Mouse (Mus musculus): ENCODE data around the gene Olfr533. TPM values are rescaled to one million over a fixed set of nuclear protein-coding genes. Genes with fewer than 3 reads are reported as not detected.
"Not testable (repeated sequence)": the region's sequence is repeated elsewhere in the genome, so short reads cannot be mapped to it uniquely, and the experiment has no call there.

Gene Olfr533
- polyA plus RNA-seq (2016; fragmentation: Nextera tagmentation; extraction: Ambion mirVana) = not detected in 2 replicates

DNA sequence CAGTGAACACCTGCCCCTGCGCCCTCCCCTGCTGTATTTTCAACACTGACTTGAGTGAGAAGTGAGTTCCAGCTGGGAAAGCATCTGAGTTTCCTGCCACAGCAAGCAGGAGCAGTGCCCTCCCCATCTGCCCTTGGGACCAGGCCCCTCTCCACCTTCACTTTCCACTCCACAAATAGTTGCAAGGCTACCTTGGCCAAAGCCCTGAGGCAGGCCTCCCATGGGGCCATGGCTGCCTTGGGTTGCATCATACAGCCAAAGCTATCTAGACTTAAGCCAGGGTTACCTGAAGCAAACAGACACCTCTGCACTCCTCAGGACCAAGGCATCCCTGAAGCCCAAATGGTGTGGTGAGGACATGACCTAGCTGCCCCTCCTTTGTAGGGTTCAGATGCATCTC lies at the start of gene Olfr533:
TSS of gene Olfr533 (plus strand) at position 301 of the 400 bp plus-strand sequence.
- not testable (repeated sequence) for H3K4me3 ChIP-seq; H3K4me2 ChIP-seq; H3K36me3 ChIP-seq; H3K27me3 ChIP-seq (replicated peaks); H3K27ac ChIP-seq (ENCODE audit: poor library complexity, severe bottlenecking); H3K9ac ChIP-seq; H3K4me1 ChIP-seq (replicated peaks); ATAC-seq (ENCODE audit: insufficient number of reproducible peaks, low FRiP score)
- H3K9me3 ChIP-seq (replicated peaks) = peaks cover 12% of the 10 kb centered on the region; the same call in 1 of the 2 replicates
- WGBS = 80% methylated on average over 1 of the region's 1 CpGs

DNA sequence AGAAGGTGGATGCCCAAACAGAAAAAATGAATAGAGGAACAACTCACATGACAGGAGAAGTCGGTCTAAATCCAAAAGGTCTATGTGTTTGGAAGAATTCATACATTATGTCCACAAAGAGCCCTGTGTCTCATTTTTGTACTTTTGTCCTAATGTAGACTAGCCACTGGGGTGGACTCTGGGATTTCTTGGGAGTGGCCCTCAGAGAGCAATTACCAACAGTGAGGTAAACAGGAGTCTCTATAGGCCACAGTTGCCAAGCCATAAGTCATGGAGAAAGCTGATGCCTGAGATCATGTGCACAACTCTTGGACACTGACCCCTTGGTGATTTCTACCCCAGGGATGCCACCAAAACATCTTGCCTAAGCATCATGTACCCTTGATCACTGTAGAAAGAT lies 41.6 kb upstream of the Olfr533 start, which contains the start of gene Olfr532:
TSS of gene Olfr532 (minus strand) at position 101 of the 400 bp plus-strand sequence.
- no peaks in the 10 kb centered on the region for H3K4me1 ChIP-seq (replicated peaks)
- no peak for ATAC-seq (ENCODE audit: insufficient number of reproducible peaks, low FRiP score)
- no peak within 1 kb of the TSS for H3K4me3 ChIP-seq
- H3K27me3 ChIP-seq (replicated peaks) = no peaks in the 10 kb centered on the region
- 81% methylated on average over 1 of the region's 1 CpGs for WGBS
- no peak within 1 kb of the TSS for H3K27ac ChIP-seq (ENCODE audit: poor library complexity, severe bottlenecking)
- no peak within 1 kb of the TSS for H3K9ac ChIP-seq
- no peaks in the 10 kb centered on the region for H3K36me3 ChIP-seq
- 0 out of 2 replicates have a peak, but pooled peaks cover under 1% of the 10 kb centered on the region for H3K9me3 ChIP-seq (replicated peaks)
- H3K4me2 ChIP-seq = no peak within 1 kb of the TSS

DNA sequence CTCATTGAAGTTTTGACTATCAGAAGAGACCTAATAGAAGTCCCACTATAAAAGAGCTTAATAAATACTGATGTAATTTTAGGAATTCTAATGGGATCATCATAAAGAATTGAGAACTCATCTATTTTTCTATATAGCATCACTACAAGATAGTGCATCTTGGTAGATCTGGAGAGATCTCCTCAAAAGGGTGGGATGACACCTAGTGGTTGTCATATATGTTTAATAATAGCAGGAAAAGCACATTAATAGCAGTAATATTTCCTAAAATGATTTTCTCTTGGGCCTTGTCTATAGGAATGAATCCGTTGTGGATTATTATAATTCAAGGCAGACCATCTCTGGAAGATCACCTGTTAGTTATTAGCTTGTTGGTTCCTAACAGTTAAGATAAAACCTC lies 20.0 kb upstream of the Olfr533 start:
- Histone ChIP-seq H3K9ac (no peak overlapping the region), H3K4me1 (replicated peaks) (no peaks in the 10 kb centered on the region), H3K4me3 (no peak overlapping the region), H3K36me3 (no peaks in the 10 kb centered on the region), H3K27me3 (replicated peaks) (no peaks in the 10 kb centered on the region), H3K9me3 (replicated peaks) (peaks cover 3% of the 10 kb centered on the region; the same call in 1 of the 2 replicates), H3K27ac (ENCODE audit: poor library complexity, severe bottlenecking) (no peak overlapping the region), H3K4me2 (no peak overlapping the region)
- 61% methylated on average over 1 of the region's 1 CpGs for WGBS
- no peak for ATAC-seq (ENCODE audit: insufficient number of reproducible peaks, low FRiP score)

DNA sequence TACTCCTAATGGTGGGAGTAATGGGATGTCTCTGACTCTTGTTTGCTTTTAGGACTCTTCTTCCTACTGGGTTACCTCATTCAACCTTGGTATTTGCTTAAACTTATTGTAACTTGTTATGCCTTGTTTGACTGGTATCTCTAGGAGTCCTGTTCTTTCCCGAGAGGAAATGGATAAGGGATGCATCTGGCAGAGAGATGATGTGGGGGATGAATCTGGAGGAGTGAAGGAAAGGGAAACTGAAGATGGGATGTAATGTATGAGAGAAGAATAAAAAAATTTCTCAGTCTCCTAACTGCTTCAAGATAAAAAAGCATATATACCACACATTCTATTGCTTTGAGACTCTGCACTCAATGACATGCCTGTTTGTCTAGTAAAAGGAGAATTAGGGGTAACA lies 14.7 kb downstream of the Olfr533 start:
- no peak for ATAC-seq (ENCODE audit: insufficient number of reproducible peaks, low FRiP score)
- WGBS = 50% methylated on average over 1 of the region's 1 CpGs
- Histone ChIP-seq H3K36me3 (no peaks in the 10 kb centered on the region), H3K27me3 (replicated peaks) (no peaks in the 10 kb centered on the region), H3K4me3 (no peak overlapping the region), H3K9ac (no peak overlapping the region), H3K4me2 (no peak overlapping the region), H3K27ac (ENCODE audit: poor library complexity, severe bottlenecking) (no peak overlapping the region), H3K4me1 (replicated peaks) (no peaks in the 10 kb centered on the region), H3K9me3 (replicated peaks) (peaks cover 16% of the 10 kb centered on the region)

DNA sequence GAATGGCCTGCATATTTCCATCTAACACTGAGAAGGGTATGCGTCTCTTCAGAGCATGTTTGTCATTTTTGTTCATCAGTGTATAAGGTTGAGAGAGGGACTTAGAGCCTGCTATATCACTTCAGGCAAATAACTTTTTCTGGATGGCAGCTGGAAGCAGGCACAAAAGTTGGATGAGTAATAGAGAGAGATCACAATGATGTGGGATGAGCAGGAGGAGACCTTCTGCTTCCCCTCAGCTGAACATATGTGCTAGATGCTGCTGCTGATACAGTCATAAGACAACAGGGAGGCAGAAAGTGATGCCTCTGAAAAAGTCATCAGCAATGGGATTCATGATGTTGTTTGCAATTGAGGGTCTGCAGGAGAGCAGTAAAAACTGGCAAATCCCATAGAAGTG lies 15.6 kb downstream of the Olfr533 start:
- WGBS = 78% methylated on average over 1 of the region's 1 CpGs
- Histone ChIP-seq H3K4me3 (no peak overlapping the region), H3K9me3 (replicated peaks) (peaks cover 16% of the 10 kb centered on the region), H3K9ac (no peak overlapping the region), H3K4me1 (replicated peaks) (no peaks in the 10 kb centered on the region), H3K27me3 (replicated peaks) (no peaks in the 10 kb centered on the region), H3K27ac (ENCODE audit: poor library complexity, severe bottlenecking) (no peak overlapping the region), H3K4me2 (no peak overlapping the region), H3K36me3 (no peaks in the 10 kb centered on the region)
- ATAC-seq (ENCODE audit: insufficient number of reproducible peaks, low FRiP score) = no peak

DNA sequence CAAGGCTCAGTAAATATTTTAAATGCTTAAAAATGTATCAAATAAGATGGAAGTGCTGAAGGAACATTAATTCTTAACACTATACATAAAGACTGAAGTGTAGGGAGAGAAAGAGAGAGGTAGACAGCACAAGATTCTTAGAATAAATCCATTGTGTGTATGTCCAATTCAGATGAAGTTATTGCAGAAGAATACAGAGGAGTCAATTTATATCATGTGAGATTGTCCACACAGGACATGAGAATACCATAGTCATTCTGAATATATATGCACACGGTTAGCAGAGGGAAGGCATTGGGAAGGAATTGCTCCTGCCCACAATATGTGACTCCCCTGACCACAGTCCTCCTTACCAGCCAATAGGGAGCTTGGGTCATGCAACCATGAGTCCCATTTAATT lies 20.7 kb downstream of the Olfr533 start, which contains the start of gene Olfr535:
TSS of gene Olfr535 (plus strand) at position 301 of the 400 bp plus-strand sequence.
- no peaks in the 10 kb centered on the region for H3K36me3 ChIP-seq
- H3K27me3 ChIP-seq (replicated peaks) = no peaks in the 10 kb centered on the region
- no peak within 1 kb of the TSS for H3K4me2 ChIP-seq
- WGBS = 68% methylated on average over 1 of the region's 1 CpGs
- no peak within 1 kb of the TSS for H3K4me3 ChIP-seq
- H3K27ac ChIP-seq (ENCODE audit: poor library complexity, severe bottlenecking) = no peak within 1 kb of the TSS
- no peak for ATAC-seq (ENCODE audit: insufficient number of reproducible peaks, low FRiP score)
- H3K4me1 ChIP-seq (replicated peaks) = no peaks in the 10 kb centered on the region
- no peak within 1 kb of the TSS for H3K9ac ChIP-seq
- no peaks in the 10 kb centered on the region; the same call in 1 of the 2 replicates for H3K9me3 ChIP-seq (replicated peaks)

DNA sequence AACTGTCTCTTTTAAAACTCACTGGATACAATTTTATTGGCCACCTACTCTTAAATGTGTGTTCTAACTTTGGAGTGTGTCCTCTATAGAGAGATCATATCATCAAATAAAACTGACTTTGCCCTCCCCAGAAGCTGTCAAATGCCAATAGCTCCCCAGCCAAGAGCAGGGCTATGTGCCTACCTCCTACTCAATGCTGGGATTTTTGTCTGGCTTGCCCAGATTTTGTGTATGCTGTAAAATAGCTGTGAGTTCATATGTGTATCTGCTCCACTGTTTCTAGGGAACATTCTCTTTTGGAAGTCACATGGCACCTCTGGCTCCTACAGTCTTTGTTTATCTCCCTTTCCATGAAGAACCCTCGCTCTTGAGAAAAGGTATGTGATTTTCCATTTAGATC lies 25.8 kb downstream of the Olfr533 start:
- Histone ChIP-seq H3K27me3 (replicated peaks) (no peaks in the 10 kb centered on the region), H3K36me3 (no peaks in the 10 kb centered on the region), H3K4me1 (replicated peaks) (no peaks in the 10 kb centered on the region), H3K4me3 (no peak overlapping the region), H3K4me2 (no peak overlapping the region), H3K9ac (no peak overlapping the region), H3K27ac (ENCODE audit: poor library complexity, severe bottlenecking) (no peak overlapping the region), H3K9me3 (replicated peaks) (no peaks in the 10 kb centered on the region)
- 71% methylated on average over 1 of the region's 1 CpGs for WGBS
- ATAC-seq (ENCODE audit: insufficient number of reproducible peaks, low FRiP score) = no peak

DNA sequence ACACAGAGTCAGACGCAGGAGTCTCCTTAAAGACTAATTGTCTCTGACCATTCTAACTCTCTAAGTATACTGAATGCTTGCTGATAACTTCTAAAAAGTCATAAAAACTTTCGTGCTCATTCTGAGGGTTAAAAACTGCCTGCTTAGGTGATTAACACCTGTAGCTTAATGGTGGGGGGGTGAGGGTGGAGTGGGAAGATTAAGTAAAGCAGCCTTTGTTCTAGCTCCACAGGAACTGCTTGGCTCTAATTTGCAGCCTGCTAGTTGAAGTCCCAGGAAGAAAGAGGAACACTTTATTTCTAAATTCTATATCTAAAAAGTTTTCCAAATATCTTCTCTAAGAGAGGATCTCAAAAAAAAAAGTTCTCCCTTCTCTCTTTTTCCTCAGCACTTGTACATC lies 31.1 kb downstream of the Olfr533 start:
- Histone ChIP-seq H3K4me1 (replicated peaks) (no peaks in the 10 kb centered on the region), H3K27ac (ENCODE audit: poor library complexity, severe bottlenecking) (no peak overlapping the region), H3K27me3 (replicated peaks) (no peaks in the 10 kb centered on the region), H3K4me2 (no peak overlapping the region), H3K36me3 (no peaks in the 10 kb centered on the region), H3K4me3 (no peak overlapping the region), H3K9me3 (replicated peaks) (no peaks in the 10 kb centered on the region), H3K9ac (no peak overlapping the region)
- WGBS = 50% methylated on average over 2 of the region's 2 CpGs
- ATAC-seq (ENCODE audit: insufficient number of reproducible peaks, low FRiP score) = no peak

DNA sequence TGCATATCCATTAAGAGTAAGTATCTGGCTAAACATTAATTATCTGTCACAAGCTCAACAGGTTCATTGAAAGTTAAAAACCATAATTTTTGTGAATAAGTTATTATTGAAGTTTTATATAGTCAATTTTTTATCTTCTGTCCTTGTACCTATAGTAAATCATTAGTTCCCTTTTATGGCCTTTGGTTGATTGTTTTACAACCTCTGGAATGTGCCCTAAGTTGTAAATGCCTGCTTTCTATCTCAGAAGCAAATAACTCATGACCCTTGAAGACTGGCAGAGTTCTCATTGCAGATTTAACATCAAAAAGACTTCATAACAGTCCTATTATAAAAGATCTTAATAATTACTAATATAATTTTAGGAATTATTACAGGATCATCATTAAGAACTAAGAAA lies 31.5 kb downstream of the Olfr533 start:
- ATAC-seq (ENCODE audit: insufficient number of reproducible peaks, low FRiP score) = no peak
- Histone ChIP-seq H3K27ac (ENCODE audit: poor library complexity, severe bottlenecking) (no peak overlapping the region), H3K9ac (no peak overlapping the region), H3K4me2 (no peak overlapping the region), H3K9me3 (replicated peaks) (no peaks in the 10 kb centered on the region), H3K27me3 (replicated peaks) (no peaks in the 10 kb centered on the region), H3K36me3 (no peaks in the 10 kb centered on the region), H3K4me3 (no peak overlapping the region), H3K4me1 (replicated peaks) (no peaks in the 10 kb centered on the region)

DNA sequence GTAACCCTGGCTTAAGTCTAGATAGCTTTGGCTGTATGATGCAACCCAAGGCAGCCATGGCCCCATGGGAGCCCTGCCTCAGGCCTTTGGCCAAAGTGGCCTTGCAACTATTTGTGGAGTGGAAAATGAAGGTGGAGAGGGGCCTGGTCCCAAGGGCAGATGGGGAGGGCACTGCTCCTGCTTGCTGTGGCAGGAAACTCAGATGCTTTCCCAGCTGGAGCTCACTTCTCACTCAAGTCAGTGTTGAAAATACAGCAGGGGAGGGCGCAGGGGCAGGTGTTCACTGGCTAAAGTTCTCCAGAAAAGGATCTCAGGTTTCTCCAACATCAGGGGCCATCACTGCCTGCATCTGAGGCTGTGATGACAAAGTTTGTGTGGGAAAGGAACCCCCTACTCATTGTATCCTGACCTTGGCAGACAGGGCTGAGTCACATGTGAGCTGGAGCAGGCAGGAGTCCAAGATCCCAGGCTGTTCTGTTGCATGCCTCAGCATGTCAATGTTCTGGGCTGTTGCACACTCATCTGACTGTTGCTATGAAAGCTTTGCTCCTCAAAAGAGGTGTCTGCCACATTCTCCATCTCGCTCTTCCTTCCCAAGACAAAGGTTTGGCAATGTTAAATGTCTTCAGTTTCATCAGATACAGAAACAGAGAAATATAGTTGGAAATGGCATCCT lies 44.3 kb downstream of the Olfr533 start, which contains the start of gene Olfr536:
TSS of gene Olfr536 (minus strand) at position 51 of the 676 bp plus-strand sequence.
- not testable (repeated sequence) for H3K9me3 ChIP-seq (replicated peaks); H3K4me1 ChIP-seq (replicated peaks); H3K4me2 ChIP-seq; ATAC-seq (ENCODE audit: insufficient number of reproducible peaks, low FRiP score); H3K27me3 ChIP-seq (replicated peaks); H3K36me3 ChIP-seq; H3K4me3 ChIP-seq; H3K9ac ChIP-seq; H3K27ac ChIP-seq (ENCODE audit: poor library complexity, severe bottlenecking)
- WGBS = 53% methylated on average over 2 of the region's 2 CpGs

All from heart, embryonic 12.5 days (tissue).